Mouse (Mus musculus) hindbrain, embryonic 15.5 days (tissue): Measurements from ENCODE around the gene Ralgapa2. TPM values are rescaled to one million over a fixed set of nuclear protein-coding genes. Genes with fewer than 3 reads are reported as not detected.

Source experiments
- ATAC-seq: fragments of 200-750 bp; cut with Nextera tagmentation; 2 replicates; pipeline ENCODE4 v1.8.0; 2017; ENCODE audit warnings: low read depth, moderate number of reproducible peaks, moderate TSS enrichment; ENCODE audit not compliant: low FRiP score
- H3K27ac ChIP-seq: fragments of 300-500 bp; sonication (generic); replicated peaks from 2 replicates; pipeline ENCODE4 v1.5.1; 2015; ENCODE audit warnings: mild to moderate bottlenecking, inconsistent platforms
- H3K27me3 ChIP-seq: fragments of 300-500 bp; sonication (generic); 2 replicates; pipeline ENCODE4 v1.6.1; 2015; ENCODE audit warnings: control low read depth, inconsistent platforms
- H3K36me3 ChIP-seq: fragments of 300-500 bp; sonication (generic); 2 replicates; pipeline ENCODE4 v1.6.1; 2015; ENCODE audit warnings: control low read depth, inconsistent platforms
- H3K4me1 ChIP-seq: fragments of 300-500 bp; sonication (generic); replicated peaks from 2 replicates; pipeline ENCODE4 v1.6.1; 2015; ENCODE audit warnings: control low read depth, inconsistent platforms
- H3K4me2 ChIP-seq: fragments of 300-500 bp; sonication (generic); 2 replicates; pipeline ENCODE4 v1.6.1; 2015; ENCODE audit warnings: moderate library complexity, mild to moderate bottlenecking, inconsistent platforms
- H3K4me3 ChIP-seq: fragments of 300-500 bp; sonication (generic); 2 replicates; pipeline ENCODE4 v1.5.1; 2015; ENCODE audit warnings: mild to moderate bottlenecking, inconsistent platforms
- H3K9ac ChIP-seq: fragments of 300-500 bp; sonication (generic); 2 replicates; pipeline ENCODE4 v1.6.1; 2015; ENCODE audit warnings: inconsistent platforms
- H3K9me3 ChIP-seq: fragments of 300-500 bp; sonication (generic); 2 replicates; pipeline ENCODE4 v1.6.1; 2016; ENCODE audit warnings: control low read depth, inconsistent platforms
- WGBS: fragments of 180-500 bp; shearing (Covaris S2); methylation state at CpG from one replicate; pipeline ENCODE4 v1.1.7; 2015; 5-methylcytosine and 5-hydroxymethylcytosine counted together
- polyA plus RNA-seq: library from polyadenylated mRNA; unstranded; fragments of >200 nt; fragmentation: Nextera tagmentation; extraction: Ambion mirVana; gene quantifications from 2 replicates; pipeline ENCODE4 v1.2.1, GENCODE M21; 2015

The Ralgapa2 gene
- polyA plus RNA-seq, 1 experiment from 2014 or later, result 10.1 TPM

GRCm38 (mm10) chr2:146245401-146245800 lies 266.7 kb downstream of the Ralgapa2 start:
- Histone ChIP-seq H3K9me3 (no peaks in the 10 kb centered on the region), H3K27ac (no peak overlapping the region), H3K9ac (no peak overlapping the region), H3K4me1 (no peaks in the 10 kb centered on the region), H3K27me3 (no peaks in the 10 kb centered on the region), H3K36me3 (no peaks in the 10 kb centered on the region), H3K4me2 (no peak overlapping the region), H3K4me3 (no peak overlapping the region)
- 46% methylated on average over 7 of the region's 7 CpGs for WGBS
- no peak for ATAC-seq

DNA sequence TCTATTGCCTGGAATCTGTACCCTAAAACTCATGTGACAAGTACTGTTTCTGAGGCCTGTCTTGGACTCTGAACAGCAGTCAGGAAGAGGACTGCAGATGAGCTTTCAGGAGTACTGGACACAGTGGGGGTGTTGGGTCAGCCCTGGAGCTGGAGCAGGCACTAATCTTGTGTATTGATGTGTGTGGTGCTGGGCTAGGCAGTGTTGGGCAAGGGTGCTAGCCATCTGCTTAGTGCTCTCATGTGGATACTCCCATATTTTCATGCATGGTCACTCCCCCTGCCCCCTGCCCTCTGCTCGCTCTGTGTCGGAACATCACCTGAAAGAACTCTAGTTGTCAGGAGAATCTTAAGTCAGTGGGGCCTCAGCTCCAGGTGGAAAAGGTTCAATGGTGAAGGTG lies 268.1 kb downstream of the Ralgapa2 start:
- H3K9ac ChIP-seq, result no peak overlapping the region
- no peak overlapping the region for H3K4me2 ChIP-seq
- H3K9me3 ChIP-seq, result no peaks in the 10 kb centered on the region
- H3K27ac ChIP-seq, result no peak overlapping the region
- no peak overlapping the region for H3K4me3 ChIP-seq
- WGBS, result 89% methylated on average over 2 of the region's 2 CpGs
- no peaks in the 10 kb centered on the region for H3K36me3 ChIP-seq
- no peak for ATAC-seq
- H3K4me1 ChIP-seq, result no peaks in the 10 kb centered on the region
- no peaks in the 10 kb centered on the region for H3K27me3 ChIP-seq

DNA sequence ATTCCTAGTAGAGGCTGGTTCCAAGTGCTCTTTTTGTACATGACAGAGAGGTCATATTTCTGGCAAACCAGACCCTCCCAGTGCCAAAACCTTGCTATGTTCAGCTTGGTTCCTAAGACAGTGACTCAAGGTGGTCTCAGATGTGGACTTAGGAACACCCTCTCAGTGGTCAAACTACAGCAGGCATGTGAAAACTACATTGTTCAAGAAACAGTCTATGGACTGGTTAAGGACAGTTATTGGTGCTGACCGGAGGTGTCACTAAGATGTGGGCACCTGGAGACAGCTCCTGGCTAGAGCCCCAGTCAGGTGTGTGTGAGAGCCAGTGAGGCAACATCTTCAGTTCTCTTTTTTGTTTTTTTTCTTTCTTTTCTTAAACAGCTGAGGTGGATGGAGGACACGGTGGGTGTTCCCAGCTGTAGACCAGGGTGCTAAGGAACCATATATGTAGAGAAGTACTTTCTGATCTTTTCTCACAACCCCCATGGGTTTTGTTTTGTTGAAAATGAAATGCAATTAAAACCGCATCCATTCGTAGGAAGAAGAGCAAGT lies 272.9 kb downstream of the Ralgapa2 start:
- Histone ChIP-seq H3K27ac (no peak overlapping the region), H3K9ac (no peak overlapping the region), H3K27me3 (peaks cover 3% of the 10 kb centered on the region; the same call in 1 of the 2 replicates), H3K4me2 (no peak overlapping the region), H3K36me3 (no peaks in the 10 kb centered on the region), H3K4me3 (no peak overlapping the region), H3K9me3 (no peaks in the 10 kb centered on the region), H3K4me1 (no peaks in the 10 kb centered on the region)
- no peak for ATAC-seq
- WGBS, result 91% methylated on average over 4 of the region's 4 CpGs

GRCm38 (mm10) chr2:146231485-146231884 lies 280.7 kb downstream of the Ralgapa2 start:
- Histone ChIP-seq H3K4me3 (no peak overlapping the region), H3K9me3 (no peaks in the 10 kb centered on the region), H3K9ac (no peak overlapping the region), H3K4me1 (peaks cover 2% of the 10 kb centered on the region; the same call in 1 of the 2 replicates), H3K4me2 (no peak overlapping the region), H3K36me3 (no peaks in the 10 kb centered on the region), H3K27ac (no peak overlapping the region), H3K27me3 (peaks cover 22% of the 10 kb centered on the region)
- WGBS, result 94% methylated on average over 2 of the region's 2 CpGs
- no peak for ATAC-seq

GRCm38 (mm10) chr2:146228435-146228834 lies 283.7 kb downstream of the Ralgapa2 start:
- no peak overlapping the region for H3K4me3 ChIP-seq

DNA sequence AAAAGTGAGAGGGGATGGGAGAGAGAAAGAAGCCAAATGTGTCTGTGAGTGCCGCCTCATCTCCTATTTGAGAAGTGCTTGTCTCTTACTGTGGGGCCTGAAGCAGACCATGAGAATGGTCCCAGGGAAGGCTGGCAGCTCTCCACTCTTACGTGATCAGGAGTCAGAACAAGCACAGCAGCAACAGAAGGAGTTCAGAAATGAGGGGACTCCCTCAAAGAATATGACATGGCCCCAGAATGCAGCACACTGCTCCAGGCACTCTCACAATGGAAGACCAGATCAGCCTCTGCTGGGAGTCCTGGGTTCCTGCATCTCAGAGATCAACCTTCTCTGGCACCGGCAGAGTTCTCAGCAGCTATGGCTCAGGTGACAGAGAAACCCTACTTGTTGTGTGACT lies 284.5 kb downstream of the Ralgapa2 start:
- Histone ChIP-seq H3K9ac (no peak overlapping the region), H3K4me2 (no peak overlapping the region), H3K4me1 (peaks cover 20% of the 10 kb centered on the region), H3K36me3 (no peaks in the 10 kb centered on the region), H3K9me3 (no peaks in the 10 kb centered on the region), H3K27ac (no peak overlapping the region), H3K27me3 (peaks cover 27% of the 10 kb centered on the region), H3K4me3 (no peak overlapping the region)
- ATAC-seq, result no peak
- WGBS, result 65% methylated on average over 3 of the region's 3 CpGs

More at GRCm38 (mm10) chr2:146228435-146228834, 283.7 kb downstream of the Ralgapa2 start:
- Histone ChIP-seq H3K9me3 (no peaks in the 10 kb centered on the region), H3K9ac (no peak overlapping the region), H3K4me2 (no peak overlapping the region), H3K27me3 (peaks cover 26% of the 10 kb centered on the region), H3K4me1 (peaks cover 12% of the 10 kb centered on the region), H3K27ac (no peak overlapping the region), H3K36me3 (no peaks in the 10 kb centered on the region)
- ATAC-seq, result no peak
- WGBS, result 60% methylated on average over 2 of the region's 2 CpGs

- peak overlapping the region; percentile 87; the same call in 1 of the 2 replicates for H3K4me2 ChIP-seq
- H3K27me3 ChIP-seq, result peaks cover 27% of the 10 kb centered on the region
- 11% methylated on average over 9 of the region's 9 CpGs for WGBS
- H3K4me1 ChIP-seq, result peaks cover 25% of the 10 kb centered on the region
- no peak overlapping the region for H3K9ac ChIP-seq
- no peaks in the 10 kb centered on the region for H3K36me3 ChIP-seq
- H3K9me3 ChIP-seq, result no peaks in the 10 kb centered on the region
- H3K4me3 ChIP-seq, result no peak overlapping the region
- no peak for ATAC-seq
- no peak overlapping the region for H3K27ac ChIP-seq
Measured at GRCm38 (mm10) chr2:146226484-146226883, 285.7 kb downstream of the Ralgapa2 start.

- no peak for ATAC-seq
- Histone ChIP-seq H3K9ac (no peak overlapping the region), H3K4me3 (peak overlapping the region; percentile 29; the same call in 1 of the 2 replicates)
Measured at GRCm38 (mm10) chr2:146225818-146226217, 286.3 kb downstream of the Ralgapa2 start.

GRCm38 (mm10) chr2:146224141-146224540 lies 288.0 kb downstream of the Ralgapa2 start:
- peaks cover 31% of the 10 kb centered on the region for H3K27me3 ChIP-seq
- H3K36me3 ChIP-seq, result no peaks in the 10 kb centered on the region
- H3K9me3 ChIP-seq, result no peaks in the 10 kb centered on the region
- peak overlapping the region; percentile 80 for H3K4me3 ChIP-seq
- peak overlapping the region; percentile 91 for H3K27ac ChIP-seq
- WGBS, result 7% methylated on average over 7 of the region's 7 CpGs
- H3K4me1 ChIP-seq, result peaks cover 41% of the 10 kb centered on the region
- no peak for ATAC-seq
- peak overlapping the region; percentile 76 for H3K9ac ChIP-seq
- peak overlapping the region; percentile 87 for H3K4me2 ChIP-seq

More at GRCm38 (mm10) chr2:146225818-146226217, 286.3 kb downstream of the Ralgapa2 start:
- Histone ChIP-seq H3K9me3 (no peaks in the 10 kb centered on the region), H3K4me2 (peak overlapping the region; percentile 87), H3K4me1 (peaks cover 32% of the 10 kb centered on the region), H3K27me3 (peaks cover 27% of the 10 kb centered on the region), H3K27ac (0 out of 2 replicates have a peak overlapping the region, but pooled peaks have one; percentile 22), H3K36me3 (no peaks in the 10 kb centered on the region)
- 8% methylated on average over 6 of the region's 6 CpGs for WGBS

DNA sequence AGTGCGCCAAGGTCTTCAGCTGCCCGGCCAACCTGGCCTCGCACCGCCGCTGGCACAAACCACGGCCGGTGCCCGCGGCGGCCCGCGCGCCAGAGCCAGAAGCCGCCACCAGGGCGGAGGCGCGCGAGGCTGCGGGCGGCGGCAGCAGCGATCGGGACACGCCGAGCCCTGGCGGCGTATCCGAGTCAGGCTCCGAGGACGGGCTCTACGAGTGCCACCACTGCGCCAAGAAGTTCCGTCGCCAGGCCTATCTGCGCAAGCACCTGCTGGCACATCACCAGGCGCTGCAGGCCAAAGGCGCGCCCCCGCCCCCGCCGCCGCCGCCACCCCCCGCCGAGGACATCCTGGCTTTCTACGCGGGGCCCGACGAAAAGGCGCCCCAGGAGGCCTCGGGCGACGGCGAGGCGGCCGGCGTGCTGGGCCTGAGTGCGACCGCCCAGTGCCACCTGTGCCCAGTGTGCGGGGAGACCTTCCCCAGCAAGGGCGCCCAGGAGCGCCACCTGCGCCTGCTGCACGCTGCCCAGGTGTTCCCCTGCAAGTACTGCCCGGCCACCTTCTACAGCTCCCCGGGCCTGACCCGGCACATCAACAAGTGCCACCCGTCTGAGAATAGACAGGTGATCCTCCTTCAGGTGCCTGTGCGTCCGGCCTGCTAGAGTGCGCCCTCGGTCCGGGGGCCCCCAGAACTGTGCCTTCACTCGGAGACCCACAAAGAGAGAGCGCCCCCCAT lies 288.8 kb downstream of the Ralgapa2 start:
- Histone ChIP-seq H3K27ac (peak overlapping the region; percentile 91), H3K36me3 (no peaks in the 10 kb centered on the region), H3K4me1 (peaks cover 47% of the 10 kb centered on the region), H3K4me2 (peak overlapping the region; percentile 87), H3K9me3 (no peaks in the 10 kb centered on the region), H3K9ac (peak overlapping the region; percentile 76), H3K27me3 (peaks cover 32% of the 10 kb centered on the region), H3K4me3 (peak overlapping the region; percentile 80)
- under 1% methylated on average over 75 of the region's 75 CpGs for WGBS
- ATAC-seq, result 0 out of 2 replicates have a peak, but pooled peaks have one; percentile 2

DNA sequence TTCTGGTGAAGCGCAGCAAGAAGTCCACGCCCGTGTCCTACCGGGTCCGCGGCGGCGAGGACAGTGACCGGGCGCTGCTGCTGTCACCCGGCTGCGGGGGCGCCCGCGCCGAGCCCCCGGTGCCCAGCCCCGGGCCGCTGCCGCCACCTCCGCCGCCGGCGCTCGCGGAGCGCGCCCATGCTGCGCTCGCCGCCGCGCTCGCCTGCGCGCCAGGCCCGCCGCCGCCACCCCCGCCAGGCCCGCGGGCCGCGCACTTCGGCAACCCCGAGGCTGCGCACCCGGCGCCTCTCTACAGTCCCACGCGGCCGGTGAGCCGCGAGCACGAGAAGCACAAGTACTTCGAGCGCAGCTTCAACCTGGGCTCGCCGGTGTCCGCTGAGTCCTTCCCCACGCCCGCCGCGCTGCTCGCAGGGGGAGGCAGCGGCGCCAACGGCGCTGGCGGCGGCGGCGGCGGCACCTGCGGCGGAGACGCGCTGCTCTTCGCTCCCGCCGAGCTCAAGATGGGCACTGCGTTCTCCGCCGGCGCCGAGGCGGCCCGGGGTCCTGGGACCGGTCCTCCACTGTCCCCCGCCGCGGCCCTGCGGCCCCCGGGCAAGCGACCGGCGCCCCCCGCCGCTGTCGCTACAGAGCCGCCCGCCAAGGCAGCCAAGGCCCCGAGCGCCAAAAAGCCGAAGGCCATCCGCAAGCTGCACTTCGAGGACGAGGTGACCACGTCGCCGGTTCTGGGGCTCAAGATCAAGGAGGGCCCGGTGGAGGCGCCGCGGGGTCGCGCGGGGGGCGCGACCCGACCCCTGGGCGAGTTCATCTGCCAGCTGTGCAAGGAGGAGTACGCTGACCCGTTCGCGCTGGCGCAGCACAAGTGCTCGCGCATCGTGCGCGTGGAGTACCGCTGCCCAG lies 289.6 kb downstream of the Ralgapa2 start:
- under 1% methylated on average over 110 of the region's 133 CpGs for WGBS
- no peaks in the 10 kb centered on the region for H3K36me3 ChIP-seq
- peak overlapping the region; percentile 76 for H3K9ac ChIP-seq
- H3K27me3 ChIP-seq, result peaks cover 29% of the 10 kb centered on the region
- H3K4me3 ChIP-seq, result peak overlapping the region; percentile 80
- no peaks in the 10 kb centered on the region for H3K9me3 ChIP-seq
- H3K4me1 ChIP-seq, result peaks cover 55% of the 10 kb centered on the region
- peak overlapping the region; percentile 87 for H3K4me2 ChIP-seq
- H3K27ac ChIP-seq, result peak overlapping the region; percentile 91
- peak; percentile 46 for ATAC-seq
